Mouse (Mus musculus) E14TG2a.4 (cell line): ENCODE measurements around the gene Gm20388.

ENCODE experiments used
- H3K27me3 ChIP-seq: 2 replicates; pipeline ENCODE4 v1.6.1; 2014; ENCODE audit warnings: low read length, control low read depth; ENCODE audit not compliant: insufficient read depth
- H3K36me3 ChIP-seq: 2 replicates; pipeline ENCODE4 v1.6.1; 2014; ENCODE audit warnings: low read length, control low read depth; ENCODE audit not compliant: insufficient read depth
- H3K4me1 ChIP-seq: replicated peaks from 2 replicates; pipeline ENCODE4 v1.6.1; 2014; ENCODE audit warnings: low read depth, low read length, control low read depth
- H3K4me3 ChIP-seq: replicated peaks from 2 replicates; pipeline ENCODE4 v1.5.1; 2014; ENCODE audit warnings: mild to moderate bottlenecking, low read length
- H3K9me3 ChIP-seq: 2 replicates; pipeline ENCODE4 v1.6.1; 2014; ENCODE audit warnings: low read length, control low read depth
- CTCF ChIP-seq: conservative IDR thresholded peaks from 2 replicates; pipeline ENCODE4 v1.5.1; 2014; ENCODE audit warnings: low read length
- NANOG ChIP-seq: IDR thresholded peaks from 2 replicates; pipeline ENCODE4 v1.6.1; 2014; ENCODE audit warnings: borderline replicate concordance, low read length, mixed read lengths
- POU5F1 ChIP-seq: IDR thresholded peaks from 2 replicates; pipeline ENCODE4 v1.6.1; 2014; ENCODE audit warnings: low read length, borderline replicate concordance

Gene Gm20388

GRCm38 (mm10) chr8:121359131-121359981, 1448.7 kb downstream of the Gm20388 start:
- H3K4me1 ChIP-seq = peaks cover 15% of the 10 kb centered on the region
- peaks cover 5% of the 10 kb centered on the region; the same call in 1 of the 2 replicates for H3K27me3 ChIP-seq
- no peaks in the 10 kb centered on the region for H3K9me3 ChIP-seq
- no peak for TF ChIP-seq CTCF
- TF ChIP-seq NANOG = no peak
- no peak for TF ChIP-seq POU5F1
- H3K4me3 ChIP-seq = peak overlapping the region; percentile 41
- no peaks in the 10 kb centered on the region for H3K36me3 ChIP-seq

GRCm38 (mm10) chr8:121360001-121360400, 1449.4 kb downstream of the Gm20388 start:
- no peaks in the 10 kb centered on the region for H3K36me3 ChIP-seq
- peaks cover 5% of the 10 kb centered on the region; the same call in 1 of the 2 replicates for H3K27me3 ChIP-seq
- no peaks in the 10 kb centered on the region for H3K9me3 ChIP-seq
- no peak for TF ChIP-seq NANOG
- TF ChIP-seq CTCF = no peak
- TF ChIP-seq POU5F1 = no peak
- peaks cover 15% of the 10 kb centered on the region for H3K4me1 ChIP-seq
- no peak overlapping the region for H3K4me3 ChIP-seq

GRCm38 (mm10) chr8:121361166-121361565, 1450.5 kb downstream of the Gm20388 start:
- no peak overlapping the region for H3K4me3 ChIP-seq
- peaks cover 5% of the 10 kb centered on the region; the same call in 1 of the 2 replicates for H3K27me3 ChIP-seq
- TF ChIP-seq CTCF (no peak), POU5F1 (no peak), NANOG (no peak)
- peaks cover 15% of the 10 kb centered on the region for H3K4me1 ChIP-seq
- no peaks in the 10 kb centered on the region for H3K36me3 ChIP-seq
- no peaks in the 10 kb centered on the region for H3K9me3 ChIP-seq

- TF ChIP-seq POU5F1 = no peak
- no peak for TF ChIP-seq CTCF
- TF ChIP-seq NANOG = no peak
- Histone ChIP-seq H3K4me3 (no peak overlapping the region), H3K9me3 (no peaks in the 10 kb centered on the region), H3K27me3 (peaks cover 10% of the 10 kb centered on the region; the same call in 1 of the 2 replicates), H3K4me1 (peaks cover 7% of the 10 kb centered on the region), H3K36me3 (no peaks in the 10 kb centered on the region)
These were observed 1454.0 kb downstream of the Gm20388 start for GRCm38 (mm10) chr8:121364646-121365045.

- H3K4me1 ChIP-seq = peaks cover 10% of the 10 kb centered on the region
- H3K4me3 ChIP-seq = no peak overlapping the region
- peaks cover 11% of the 10 kb centered on the region; the same call in 1 of the 2 replicates for H3K27me3 ChIP-seq
- H3K9me3 ChIP-seq = no peaks in the 10 kb centered on the region
- TF ChIP-seq NANOG (no peak), CTCF (no peak), POU5F1 (no peak)
- H3K36me3 ChIP-seq = no peaks in the 10 kb centered on the region
These were observed 1454.5 kb downstream of the Gm20388 start for GRCm38 (mm10) chr8:121365150-121365549.

- Histone ChIP-seq H3K4me3 (no peak overlapping the region), H3K9me3 (no peaks in the 10 kb centered on the region), H3K4me1 (peaks cover 13% of the 10 kb centered on the region), H3K27me3 (peaks cover 11% of the 10 kb centered on the region; the same call in 1 of the 2 replicates), H3K36me3 (no peaks in the 10 kb centered on the region)
- TF ChIP-seq NANOG (no peak), POU5F1 (no peak), CTCF (no peak)
These were observed 1456.0 kb downstream of the Gm20388 start for GRCm38 (mm10) chr8:121366655-121367054.

GRCm38 (mm10) chr8:121368799-121369198, 1458.2 kb downstream of the Gm20388 start:
- H3K9me3 ChIP-seq = no peaks in the 10 kb centered on the region
- H3K27me3 ChIP-seq = peaks cover 9% of the 10 kb centered on the region; the same call in 1 of the 2 replicates
- peaks cover 9% of the 10 kb centered on the region for H3K36me3 ChIP-seq
- no peak for TF ChIP-seq NANOG
- no peak for TF ChIP-seq CTCF
- no peak for TF ChIP-seq POU5F1
- H3K4me1 ChIP-seq = peaks cover 15% of the 10 kb centered on the region
- no peak overlapping the region for H3K4me3 ChIP-seq

GRCm38 (mm10) chr8:121369378-121369777, 1458.7 kb downstream of the Gm20388 start:
- peaks cover 9% of the 10 kb centered on the region for H3K36me3 ChIP-seq
- no peaks in the 10 kb centered on the region for H3K9me3 ChIP-seq
- no peak overlapping the region for H3K4me3 ChIP-seq
- peaks cover 21% of the 10 kb centered on the region for H3K4me1 ChIP-seq
- TF ChIP-seq POU5F1 (no peak), CTCF (no peak), NANOG (no peak)
- H3K27me3 ChIP-seq = peaks cover 9% of the 10 kb centered on the region; the same call in 1 of the 2 replicates

GRCm38 (mm10) chr8:121371287-121371686, 1460.6 kb downstream of the Gm20388 start:
- H3K36me3 ChIP-seq = peaks cover 9% of the 10 kb centered on the region
- H3K27me3 ChIP-seq = 0 out of 2 replicates have a peak, but pooled peaks cover 9% of the 10 kb centered on the region
- no peak overlapping the region for H3K4me3 ChIP-seq
- TF ChIP-seq CTCF (no peak), NANOG (no peak), POU5F1 (no peak)
- peaks cover 40% of the 10 kb centered on the region for H3K4me1 ChIP-seq
- no peaks in the 10 kb centered on the region for H3K9me3 ChIP-seq
